Mouse (Mus musculus) cerebellum, adult 2 months (tissue): ENCODE data around the gene Ppid.

Experiments
- CTCF ChIP-seq: fragments of 200-500 bp; IDR thresholded peaks from 2 replicates; pipeline ENCODE4 v1.5.1; 2011; ENCODE audit warnings: low read depth, mild to moderate bottlenecking, control low read depth, low read length, moderate library complexity, borderline replicate concordance; ENCODE audit not compliant: insufficient read depth
- POLR2A ChIP-seq: fragments of 200-500 bp; IDR thresholded peaks from 2 replicates; pipeline ENCODE4 v1.6.1; 2011; ENCODE audit warnings: low read length, control low read depth, borderline replicate concordance; ENCODE audit not compliant: insufficient read depth

GRCm38 (mm10) chr3:79574336-79574735 lies 16.8 kb upstream of the Ppid start:
- TF ChIP-seq CTCF = no peak
- no peak for TF ChIP-seq POLR2A
